ENCODE assay signal across 8 mouse cellular contexts in the genomic region with DNA sequence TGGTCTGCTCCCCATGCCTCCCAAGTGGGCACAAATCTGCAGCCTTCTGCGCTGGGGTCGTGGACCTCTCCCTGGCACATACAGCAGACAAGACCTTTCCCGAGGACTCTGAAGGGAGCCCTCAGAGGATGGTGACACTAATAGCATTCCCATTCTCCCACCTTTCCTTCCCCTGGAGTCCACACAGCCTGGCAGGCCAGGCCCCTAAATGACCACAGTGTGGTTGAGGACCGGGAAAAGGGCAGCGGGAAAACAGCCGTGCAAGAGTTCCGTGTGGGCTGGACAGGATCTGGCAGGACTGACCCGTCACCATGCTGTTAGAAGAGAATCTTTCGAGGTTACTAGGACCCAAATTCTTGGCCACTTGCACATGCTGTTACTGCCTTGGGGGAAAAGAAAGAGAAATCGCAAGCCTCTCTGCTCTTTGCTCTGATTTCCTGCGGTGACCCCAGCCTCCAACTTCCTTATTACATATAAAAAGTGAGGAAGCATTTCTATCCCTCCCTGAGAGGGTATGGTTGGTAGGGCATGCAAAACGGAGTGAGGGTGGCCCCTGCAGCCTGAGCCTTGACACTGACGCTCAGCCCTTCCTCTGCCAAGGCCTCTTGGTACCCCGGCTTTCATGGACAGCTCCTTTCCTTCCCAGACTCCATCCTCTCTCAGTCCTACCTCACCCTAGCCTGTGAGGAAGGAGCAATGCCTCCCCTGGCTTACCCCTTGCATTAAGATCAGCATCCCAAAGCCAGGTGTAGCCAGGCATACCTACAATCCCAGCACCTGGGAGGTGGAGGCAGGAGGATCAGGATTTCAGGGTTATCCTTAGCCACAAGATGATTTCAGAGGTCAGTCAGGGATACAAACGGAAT. TPM values are rescaled to one million over a fixed set of nuclear protein-coding genes. Genes with fewer than 3 reads are reported as not detected.
A peak's percentile ranks its signal among the peaks of the same experiment; 100 is the strongest.
DNase-seq lines count a peak whose midpoint lies in the region; ATAC-seq and TF ChIP-seq lines count a peak whose summit lies in the region.

No protein-coding gene starts in this region.

- DNase-seq in gastrocnemius, adult 2 months = no peak
- DNase-seq in gastrocnemius, postnatal 10 days = no peak
- DNase-seq in heart, postnatal 4 days = peak; percentile 29
- DNase-seq in lung, postnatal 10 days = peak; percentile 58
- no peak for DNase-seq in urinary bladder, adult 18-20 months (ENCODE audit: low spot score in 2 of 2)
- DNase-seq in ovary, postnatal 14 days (ENCODE audit: low spot score) = no peak

- ATAC-seq in erythroid progenitor cell, adult 5-6 weeks (replicated peaks; ENCODE audit: low FRiP score, poor library complexity, severe bottlenecking) = no peak

- H3K4me3 ChIP-seq in gastrocnemius, adult 2 months = peak overlapping the region; percentile 65
- H3K4me3 ChIP-seq in E14TG2a.4 (replicated peaks; ENCODE audit: low read length) = peak overlapping the region; percentile 49

- no peaks in the 10 kb centered on the region for H3K9me3 ChIP-seq in E14TG2a.4 (ENCODE audit: low read length)

- TF ChIP-seq CTCF in gastrocnemius, adult 2 months (IDR thresholded peaks at IDR 0.05) = no peak
- TF ChIP-seq CTCF in E14TG2a.4 (conservative IDR thresholded peaks at IDR 0.05; ENCODE audit: low read length) = no peak

- H3K4me1 ChIP-seq in E14TG2a.4 (replicated peaks; ENCODE audit: low read depth, low read length) = peaks cover 68% of the 10 kb centered on the region

- intact Hi-C loops in gastrocnemius, adult 2 months (cut with DNase I) = loop anchor here (2.0 kb wide), 1 partner anchor 26 kb away; no protein-coding TSS in a partner anchor

- H3K36me3 ChIP-seq in E14TG2a.4 (ENCODE audit: insufficient read depth, low read length) = no peaks in the 10 kb centered on the region

- H3K27me3 ChIP-seq in E14TG2a.4 (ENCODE audit: insufficient read depth, low read length) = no peaks in the 10 kb centered on the region; the same call in 1 of the 2 replicates

- H3K27ac ChIP-seq in gastrocnemius, adult 2 months = peak overlapping the region; percentile 89

RNA-seq across cellular contexts. Expression of a gene that starts 18.0 kb away (rescaled TPM):
- total RNA-seq in gastrocnemius, adult 2 months (2021) = 10 to 100 TPM; 10.2 to 14.5 TPM
- 10 to 100 TPM; 15.1 to 18.2 TPM for total RNA-seq in gastrocnemius, postnatal 10 days (2021)
- total RNA-seq in heart, postnatal 4 days (2021) = 10 to 100 TPM; 20.5 to 21.7 TPM
- 1.1 and 23.1 TPM in 2 replicates for total RNA-seq in erythroid progenitor cell, adult 5-6 weeks (2015; ENCODE audit: low replicate concordance)
- total RNA-seq in erythroid progenitor cell, adult 5-6 weeks (2017; ENCODE audit: low replicate concordance) = 0.08 and 1.3 TPM in 2 replicates

RNA-seq across cellular contexts. Expression of a gene that starts 27.5 kb away (rescaled TPM):
- 10 to 100 TPM; 26.9 to 30.8 TPM for total RNA-seq in gastrocnemius, adult 2 months (2021)
- 10 to 100 TPM; 21.7 to 22.4 TPM for total RNA-seq in gastrocnemius, postnatal 10 days (2021)
- total RNA-seq in heart, postnatal 4 days (2021) = 10 to 100 TPM; 20.8 to 21.4 TPM
- total RNA-seq in erythroid progenitor cell, adult 5-6 weeks (2015; ENCODE audit: low replicate concordance) = 0.84 and 1.8 TPM in 2 replicates
- total RNA-seq in erythroid progenitor cell, adult 5-6 weeks (2017; ENCODE audit: low replicate concordance) = 1.2 and 1.4 TPM in 2 replicates

RNA-seq across cellular contexts. Expression of a gene that starts 30.8 kb away (rescaled TPM):
- total RNA-seq in gastrocnemius, adult 2 months (2021) = not detected
- total RNA-seq in gastrocnemius, postnatal 10 days (2021) = not detected
- not detected for total RNA-seq in heart, postnatal 4 days (2021)
- total RNA-seq in erythroid progenitor cell, adult 5-6 weeks (2015; ENCODE audit: low replicate concordance) = not detected in 2 replicates
- total RNA-seq in erythroid progenitor cell, adult 5-6 weeks (2017; ENCODE audit: low replicate concordance) = not detected in 2 replicates

Comparison
In these comparisons a context has a peak if more than half of its experiments do, and no peak if none do; other contexts are left out.
1. DNase-seq: peak in heart, postnatal 4 days (single experiment) and lung, postnatal 10 days (single experiment); none in gastrocnemius, adult 2 months (single experiment), gastrocnemius, postnatal 10 days (single experiment), urinary bladder, adult 18-20 months (0 of 2) and ovary, postnatal 14 days (single experiment).
2. RNA of a gene that starts 27.5 kb away (total RNA-seq): 26.9 to 30.8 TPM in gastrocnemius, adult 2 months, 21.7 to 22.4 TPM in gastrocnemius, postnatal 10 days and 20.8 to 21.4 TPM in heart, postnatal 4 days; 0.84 to 1.8 TPM in erythroid progenitor cell, adult 5-6 weeks; every median in the first group is over 4 times any median in the second.